Comparison of ENCODE assay signal across 1 mouse cellular context in the genomic region with DNA sequence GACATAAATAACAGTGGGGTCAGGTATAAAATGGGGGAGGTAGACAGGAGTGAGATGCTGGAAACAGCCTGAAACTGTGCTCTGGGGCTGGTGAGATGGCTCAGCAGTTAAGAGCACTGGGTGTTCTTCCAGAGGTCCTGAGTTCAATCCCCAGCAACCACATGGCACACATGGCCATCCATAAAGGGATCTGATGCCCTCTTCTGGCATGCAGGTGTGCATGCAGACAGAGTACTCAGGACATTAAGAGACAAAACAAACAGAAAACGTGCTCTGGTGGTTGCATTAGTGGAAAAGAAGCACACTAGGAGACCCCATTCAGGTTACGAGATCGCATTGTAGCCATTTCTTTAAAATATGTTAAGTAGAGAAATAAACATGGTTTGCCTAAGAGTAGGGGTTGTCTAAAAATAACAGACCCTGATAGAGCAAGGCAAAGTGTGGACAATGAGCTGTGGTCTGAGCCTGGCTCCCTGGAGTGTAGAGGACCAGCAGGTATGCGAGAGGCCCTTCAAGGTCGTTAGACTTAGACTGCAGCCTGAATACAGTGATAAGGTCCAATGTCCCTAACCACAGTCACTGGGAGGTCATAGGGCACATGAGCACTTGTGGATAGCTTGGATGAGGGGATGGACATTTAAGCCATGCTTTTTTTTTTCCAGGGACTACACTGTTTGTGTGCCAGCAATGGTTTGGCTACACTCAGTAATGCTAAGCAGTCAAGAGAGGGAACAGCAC.
TF ChIP-seq lines count a peak whose summit lies in the region.

No protein-coding gene starts in this region.

TF ChIP-seq in CH12.LX, 34 proteins besides CTCF, POLR2A, EP300 and RAD21:
- TF ChIP-seq HCFC1 (IDR thresholded peaks at IDR 0.05; ENCODE audit: low read depth, low read length) (no peak), KAT2A (IDR thresholded peaks at IDR 0.05; ENCODE audit: insufficient replicate concordance, low read length) (no peak), ZKSCAN1 (IDR thresholded peaks at IDR 0.05; ENCODE audit: borderline replicate concordance, low read depth, low read length) (no peak), ZC3H11A (IDR thresholded peaks at IDR 0.05; ENCODE audit: low read depth, low read length) (no peak), NRF1 (IDR thresholded peaks at IDR 0.05; ENCODE audit: low read depth, low read length) (no peak), MAZ (IDR thresholded peaks at IDR 0.05; ENCODE audit: low read depth, low read length) (no peak), ETS1 (conservative IDR thresholded peaks at IDR 0.05; ENCODE audit: low read depth, low read length) (no peak), ELF1 (IDR thresholded peaks at IDR 0.05; ENCODE audit: low read depth, low read length) (no peak), TCF12 (IDR thresholded peaks at IDR 0.05; ENCODE audit: low read depth, low read length) (no peak), UBTF (IDR thresholded peaks at IDR 0.05; ENCODE audit: low read depth, low read length) (no peak), NELFE (IDR thresholded peaks at IDR 0.05; ENCODE audit: low read depth, low read length) (no peak), CHD1 (IDR thresholded peaks at IDR 0.05; ENCODE audit: low read depth, low read length) (no peak), GABPA (IDR thresholded peaks at IDR 0.05; ENCODE audit: insufficient replicate concordance, low read depth, low read length) (no peak), ZMIZ1 (IDR thresholded peaks at IDR 0.05; ENCODE audit: low read depth, low read length) (no peak), E2F4 (IDR thresholded peaks at IDR 0.05; ENCODE audit: insufficient replicate concordance, low read depth, low read length) (no peak), PAX5 (IDR thresholded peaks at IDR 0.05; ENCODE audit: low read length) (no peak), SMC3 (IDR thresholded peaks at IDR 0.05; ENCODE audit: low read depth, low read length) (peak; percentile 29), MYC (IDR thresholded peaks at IDR 0.05; ENCODE audit: low read depth, low read length) (peak; percentile 64; the same call in 1 of the 2 replicates)
